Comparison of ENCODE assay signal across 15 mouse cellular contexts in genomic region chr3:108241243-108241839, GRCm38 (mm10). TPM values are rescaled to one million over a fixed set of nuclear protein-coding genes. Genes with fewer than 3 reads are reported as not detected.
"Had no signal": no experiment of that assay in that cellular context is flagged by ENCODE, and none has a peak within 500 bp of the region (broad histone marks: within the 10 kb centered on the region; RNA-seq: fewer than 3 reads in every experiment).

No protein-coding gene starts in this region.

- DNase-seq: gastrocnemius, postnatal 14 days; gastrocnemius, postnatal 36 days; heart, adult 11 months; heart, adult 2 months; heart, postnatal 14 days; heart, postnatal 36 days; kidney, adult 11 months; kidney, adult 2 months; kidney, adult 9 months; kidney, postnatal 10 days; kidney, postnatal 25 days; kidney, postnatal 4 days; layer of hippocampus, postnatal 36 days; left cerebral cortex, postnatal 4 days had no signal

RNA-seq across cellular contexts. Expression of gene Sypl2, which starts 14.9 kb away (rescaled TPM):
- total RNA-seq: hematopoietic stem cell, adult 5-6 weeks had no signal
